Mouse (Mus musculus) layer of hippocampus, adult 18-20 months (tissue): Measurements from ENCODE around the gene Mgmt. TPM values are rescaled to one million over a fixed set of nuclear protein-coding genes. Genes with fewer than 3 reads are reported as not detected.

ENCODE experiments used
- DNase-seq, 2 experiments: peaks; one replicate each; pipeline ENCODE4 v3.0.0; 2022; ENCODE audit warnings: low spot score in 2 of 2
- long read RNA-seq: library from polyadenylated mRNA; stranded (forward); transcript quantifications from one replicate; pipeline ENCODE4 v2.0.0, GENCODE M21; 2021
- total RNA-seq, 2 experiments: library from RNA; stranded (reverse); gene quantifications; 2 replicates each; pipeline ENCODE4 v1.2.3; 2021

Gene Mgmt
- total RNA-seq, result under 1 TPM; 0.77 to 0.94 TPM
- long read RNA-seq, result 0 reads

GRCm38 (mm10) chr7:136894106-136894986, at the start of gene Mgmt:
TSS of gene Mgmt (plus strand) at chr7:136894614.
- peak; percentile 81 to 86 for DNase-seq

GRCm38 (mm10) chr7:136844835-136845234, 49.6 kb upstream of the Mgmt start:
- DNase-seq, result no peak

GRCm38 (mm10) chr7:136845321-136845720, 49.1 kb upstream of the Mgmt start:
- DNase-seq, result no peak

GRCm38 (mm10) chr7:136846086-136846620, 48.3 kb upstream of the Mgmt start:
- DNase-seq, result no peak

- no peak for DNase-seq
Observed at GRCm38 (mm10) chr7:136847601-136848000, 46.8 kb upstream of the Mgmt start.

- no peak for DNase-seq
Observed at GRCm38 (mm10) chr7:136848761-136849160, 45.7 kb upstream of the Mgmt start.

GRCm38 (mm10) chr7:136849811-136850210, 44.6 kb upstream of the Mgmt start:
- DNase-seq, result no peak

GRCm38 (mm10) chr7:136850339-136850738, 44.1 kb upstream of the Mgmt start:
- no peak for DNase-seq

GRCm38 (mm10) chr7:136851946-136852345, 42.5 kb upstream of the Mgmt start:
- no peak for DNase-seq

GRCm38 (mm10) chr7:136852721-136853120, 41.7 kb upstream of the Mgmt start:
- DNase-seq, result no peak

GRCm38 (mm10) chr7:136864677-136865463, 29.5 kb upstream of the Mgmt start:
- no peak for DNase-seq

- no peak for DNase-seq
Observed at GRCm38 (mm10) chr7:136865876-136866275, 28.5 kb upstream of the Mgmt start.

- no peak for DNase-seq
Observed at GRCm38 (mm10) chr7:136866535-136866934, 27.9 kb upstream of the Mgmt start.

- DNase-seq, result no peak
Observed at GRCm38 (mm10) chr7:136871535-136871934, 22.9 kb upstream of the Mgmt start.

GRCm38 (mm10) chr7:136872059-136872458, 22.4 kb upstream of the Mgmt start:
- DNase-seq, result peak; percentile 27 to 45

- DNase-seq, result no peak
Observed at GRCm38 (mm10) chr7:136874396-136874795, 20.0 kb upstream of the Mgmt start.

- peak; percentile 15 to 50 for DNase-seq
Observed at GRCm38 (mm10) chr7:136880386-136880785, 14.0 kb upstream of the Mgmt start.

GRCm38 (mm10) chr7:136888161-136888560, 6.3 kb upstream of the Mgmt start:
- DNase-seq, result no peak

GRCm38 (mm10) chr7:136895356-136895755, 942 bp downstream of the Mgmt start:
- no peak for DNase-seq

- no peak for DNase-seq
Observed at GRCm38 (mm10) chr7:136895851-136896250, 1.4 kb downstream of the Mgmt start.

GRCm38 (mm10) chr7:136897481-136897880, 3.1 kb downstream of the Mgmt start:
- no peak for DNase-seq

GRCm38 (mm10) chr7:136898005-136898404, 3.6 kb downstream of the Mgmt start:
- DNase-seq, result no peak
